Mouse (Mus musculus): ENCODE results near the gene Nbr1.
"Not testable (repeated sequence)": the region's sequence is repeated elsewhere in the genome, so short reads cannot be mapped to it uniquely, and the experiment has no call there.

Nbr1 gene

GRCm38 (mm10) chr11:101582054-101583035 lies 30.4 kb downstream of the Nbr1 start, which contains the start of gene Tmem106a:
Tmem106a (plus strand) TSS chr11:101582242.
- no peak for DNase-seq (ENCODE audit: low spot score in 2 of 2)

GRCm38 (mm10) chr11:101583205-101583604 lies 31.3 kb downstream of the Nbr1 start:
- DNase-seq (ENCODE audit: low spot score in 2 of 2) = no peak

GRCm38 (mm10) chr11:101585031-101585430 lies 33.1 kb downstream of the Nbr1 start:
- not testable (repeated sequence) for DNase-seq (ENCODE audit: low spot score in 2 of 2)

- DNase-seq (ENCODE audit: low spot score in 2 of 2) = no peak
Measured at GRCm38 (mm10) chr11:101585805-101586204, 33.9 kb downstream of the Nbr1 start.

- DNase-seq (ENCODE audit: low spot score in 2 of 2) = peak; percentile 53 to 65
Measured at GRCm38 (mm10) chr11:101587676-101588075, 35.7 kb downstream of the Nbr1 start.

- DNase-seq (ENCODE audit: low spot score in 2 of 2) = no peak
Measured at GRCm38 (mm10) chr11:101588868-101589267, 36.9 kb downstream of the Nbr1 start.

- peak in 1 of 2 experiments; percentile 37 for DNase-seq (ENCODE audit: low spot score in 2 of 2)
Measured at GRCm38 (mm10) chr11:101589444-101589843, 37.5 kb downstream of the Nbr1 start.

GRCm38 (mm10) chr11:101589989-101590624 lies 38.2 kb downstream of the Nbr1 start:
- DNase-seq (ENCODE audit: low spot score in 2 of 2) = no peak

GRCm38 (mm10) chr11:101599156-101599555 lies 47.2 kb downstream of the Nbr1 start, which contains the start of gene Gm11634:
Gm11634 (minus strand) TSS chr11:101599256.
- DNase-seq (ENCODE audit: low spot score in 2 of 2) = no peak

GRCm38 (mm10) chr11:101602491-101602890 lies 50.5 kb downstream of the Nbr1 start:
- DNase-seq (ENCODE audit: low spot score in 2 of 2) = no peak

GRCm38 (mm10) chr11:101604116-101604515 lies 52.2 kb downstream of the Nbr1 start:
- DNase-seq (ENCODE audit: low spot score in 2 of 2) = no peak

GRCm38 (mm10) chr11:101604531-101605453 lies 52.8 kb downstream of the Nbr1 start:
- peak in 1 of 2 experiments; percentile 26 for DNase-seq (ENCODE audit: low spot score in 2 of 2)

GRCm38 (mm10) chr11:101607134-101607533 lies 55.2 kb downstream of the Nbr1 start:
- not testable (repeated sequence) for DNase-seq (ENCODE audit: low spot score in 2 of 2)

GRCm38 (mm10) chr11:101610445-101610844 lies 58.5 kb downstream of the Nbr1 start:
- no peak for DNase-seq (ENCODE audit: low spot score in 2 of 2)

GRCm38 (mm10) chr11:101613596-101613995 lies 61.6 kb downstream of the Nbr1 start:
- DNase-seq (ENCODE audit: low spot score in 2 of 2) = no peak

- DNase-seq (ENCODE audit: low spot score in 2 of 2) = no peak
Measured at GRCm38 (mm10) chr11:101614116-101614515, 62.2 kb downstream of the Nbr1 start.

- no peak for DNase-seq (ENCODE audit: low spot score in 2 of 2)
Measured at GRCm38 (mm10) chr11:101615380-101615779, 63.4 kb downstream of the Nbr1 start.

- no peak for DNase-seq (ENCODE audit: low spot score in 2 of 2)
Measured at GRCm38 (mm10) chr11:101616104-101616503, 64.2 kb downstream of the Nbr1 start.

GRCm38 (mm10) chr11:101616948-101617767 lies 65.2 kb downstream of the Nbr1 start:
- DNase-seq (ENCODE audit: low spot score in 2 of 2) = peak in 1 of 2 experiments; percentile 5

GRCm38 (mm10) chr11:101617849-101618248 lies 65.9 kb downstream of the Nbr1 start:
- DNase-seq (ENCODE audit: low spot score in 2 of 2) = peak in 1 of 2 experiments; percentile 24
